Mouse (Mus musculus): ENCODE data around the gene Pfkfb4.

- no peak for TF ChIP-seq POLR2A (IDR thresholded peaks at IDR 0.05; ENCODE audit: borderline replicate concordance, extremely low read depth, insufficient read depth, insufficient read length, poor library complexity, severe bottlenecking)
- TF ChIP-seq CTCF (IDR thresholded peaks at IDR 0.05; ENCODE audit: borderline replicate concordance, extremely low read depth, insufficient read depth, insufficient read length): no peak
These were observed 65.3 kb downstream of the Pfkfb4 start for GRCm38 (mm10) chr9:109056916-109057315.

Measured in brain, embryonic 14.5 days (tissue).